Mouse (Mus musculus): ENCODE measurements around the gene Gpr176.
A peak's percentile ranks its signal among the peaks of the same experiment; 100 is the strongest.
"Not testable (repeated sequence)": the region's sequence is repeated elsewhere in the genome, so short reads cannot be mapped to it uniquely, and the experiment has no call there.

Gene Gpr176

DNA sequence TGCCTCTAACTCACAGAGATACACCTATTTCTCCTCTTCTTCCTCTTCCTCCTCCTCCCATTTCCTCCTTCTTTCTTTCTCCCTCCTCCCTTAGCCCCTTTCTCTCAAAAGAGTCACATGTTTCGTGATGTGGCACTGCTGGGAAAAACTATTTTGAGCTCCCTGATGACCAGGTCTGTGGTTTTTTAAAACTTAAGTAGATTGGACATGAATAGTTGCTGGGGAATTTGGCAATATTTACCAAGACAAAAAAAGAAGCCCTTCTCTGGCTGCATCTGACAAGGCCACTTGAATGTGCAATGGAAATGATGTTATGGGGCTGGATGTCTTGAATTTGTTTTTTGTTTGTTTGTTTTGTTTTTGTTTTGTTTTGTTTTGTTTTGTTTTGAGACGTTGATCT, 75.3 kb downstream of the Gpr176 start:
- no peak for DNase-seq

GRCm38 (mm10) chr2:118295505-118295904, 77.7 kb downstream of the Gpr176 start:
- DNase-seq: no peak

GRCm38 (mm10) chr2:118293583-118293982, 79.6 kb downstream of the Gpr176 start:
- DNase-seq: no peak

- DNase-seq: not testable (repeated sequence)
Observed at GRCm38 (mm10) chr2:118289066-118289460, 84.2 kb downstream of the Gpr176 start.

GRCm38 (mm10) chr2:118288326-118289065, 84.7 kb downstream of the Gpr176 start:
- no peak for DNase-seq

DNA sequence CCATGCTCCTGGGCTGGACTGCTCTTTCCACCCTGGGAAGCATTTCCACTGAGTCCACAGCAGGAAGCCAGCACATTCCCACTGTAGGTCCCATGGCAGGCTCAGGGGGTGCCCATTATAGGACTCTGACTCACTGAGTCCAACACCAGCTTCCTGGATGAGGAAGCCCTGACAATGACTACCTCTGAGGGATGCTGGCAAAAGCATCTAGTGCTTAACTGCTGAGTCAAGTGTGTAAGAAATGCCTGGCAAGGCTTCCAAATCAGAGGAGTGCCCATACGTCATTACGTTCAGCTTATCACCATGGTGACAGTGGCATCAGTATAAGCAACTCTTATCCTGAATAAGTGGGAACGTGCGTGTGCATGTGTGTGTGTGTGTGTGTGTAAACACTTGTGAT, 85.5 kb downstream of the Gpr176 start:
- no peak for DNase-seq

DNA sequence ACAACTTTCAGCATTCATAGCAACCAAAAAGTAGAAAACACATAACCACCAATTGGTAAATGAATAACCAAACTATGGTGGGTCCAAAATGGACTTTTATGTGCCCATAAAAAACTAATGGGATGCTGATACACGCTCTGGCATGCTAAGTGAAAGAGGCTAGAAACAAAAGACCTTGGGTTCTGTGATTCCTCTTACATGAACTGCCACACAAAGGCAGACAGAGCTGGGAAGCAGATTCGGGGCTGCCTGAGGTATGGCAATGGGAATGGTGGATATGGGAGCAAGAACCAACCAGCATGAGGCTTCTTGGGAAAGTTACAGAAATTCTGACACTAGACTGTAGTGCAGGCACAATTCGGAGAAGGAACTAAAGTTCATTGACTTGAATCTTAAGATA, 90.8 kb downstream of the Gpr176 start:
- no peak for DNase-seq

GRCm38 (mm10) chr2:118278249-118278648, 95.0 kb downstream of the Gpr176 start:
- no peak for DNase-seq

GRCm38 (mm10) chr2:118271606-118272005, 101.6 kb downstream of the Gpr176 start:
- DNase-seq: no peak

DNA sequence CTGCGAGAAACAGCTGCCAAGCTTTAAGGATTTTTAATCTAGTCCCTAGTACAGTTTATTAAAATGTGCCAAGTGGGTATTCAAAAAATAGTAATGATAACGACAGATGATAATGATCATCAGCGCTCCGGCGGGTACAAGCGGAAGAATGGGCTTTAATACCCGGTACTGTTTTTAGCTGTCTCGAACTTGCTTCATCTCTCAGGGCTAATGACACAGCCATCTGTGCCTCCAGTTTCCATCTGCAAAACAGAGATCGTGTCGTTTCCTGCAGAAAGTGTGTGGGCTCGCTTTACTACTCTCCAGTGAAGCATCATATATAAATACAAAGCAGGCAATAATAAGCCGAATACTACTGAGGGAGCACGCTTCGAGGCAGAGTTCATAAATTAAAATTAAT, 103.0 kb downstream of the Gpr176 start:
- peak; percentile 32 for DNase-seq

DNA sequence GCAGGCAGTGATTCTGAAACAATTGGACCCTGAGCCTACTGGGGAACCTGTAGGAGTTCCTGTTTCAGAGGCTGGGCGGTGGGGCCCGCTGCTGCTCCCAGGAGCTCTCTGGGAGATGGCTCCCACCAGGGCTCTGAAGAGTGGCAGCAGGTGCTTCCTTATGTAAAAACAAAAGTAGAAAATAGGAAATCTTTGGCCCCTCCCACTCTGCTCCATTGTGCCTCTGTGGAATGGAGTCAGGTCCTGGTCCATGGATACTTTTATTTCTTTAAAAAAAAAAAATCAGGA, 109.4 kb downstream of the Gpr176 start:
- DNase-seq: no peak

GRCm38 (mm10) chr2:118263151-118263913, 109.9 kb downstream of the Gpr176 start:
- DNase-seq: peak; percentile 57

DNA sequence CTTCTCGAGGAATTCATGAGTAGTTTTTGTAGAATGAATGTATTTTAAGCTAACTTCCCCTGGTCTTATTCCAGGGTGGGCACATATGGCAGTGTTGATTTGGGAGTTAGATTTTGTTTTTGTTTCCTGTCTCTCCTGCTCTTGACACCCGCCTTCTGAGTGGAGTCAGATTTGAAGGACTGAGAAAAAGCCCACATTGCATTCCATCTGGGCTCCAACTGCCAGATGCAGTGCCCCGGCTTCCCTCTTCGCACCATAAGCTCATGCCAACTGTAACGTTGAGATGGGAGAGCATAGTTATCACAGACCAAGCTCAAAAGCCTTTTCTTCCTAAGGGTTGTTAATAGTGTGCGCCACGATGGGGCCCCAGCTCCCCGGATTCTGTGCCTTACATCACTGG, 110.5 kb downstream of the Gpr176 start:
- peak; percentile 58 for DNase-seq

DNA sequence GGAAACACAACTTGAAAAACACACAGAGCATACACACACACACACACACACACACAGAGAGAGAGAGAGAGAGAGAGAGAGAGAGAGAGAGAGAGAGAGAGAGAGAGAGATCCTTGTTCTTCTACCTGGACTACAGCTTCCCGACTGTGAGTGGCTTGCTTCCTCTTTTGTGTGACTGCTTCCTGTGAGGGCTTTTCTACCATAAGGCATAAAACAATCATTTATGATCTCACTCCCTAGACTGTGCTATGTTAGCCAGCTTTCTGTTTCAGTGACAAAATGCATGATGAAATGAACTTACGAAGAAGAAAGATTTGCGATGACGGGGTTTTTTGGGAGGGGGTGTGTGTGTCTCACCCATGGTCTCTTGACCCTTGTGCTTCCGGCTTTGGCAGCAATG, 113.5 kb downstream of the Gpr176 start:
- no peak for DNase-seq

GRCm38 (mm10) chr2:118257094-118257493, 116.1 kb downstream of the Gpr176 start:
- DNase-seq: no peak

GRCm38 (mm10) chr2:118256621-118257053, 116.6 kb downstream of the Gpr176 start, which contains the start of gene Fsip1:
Gene Fsip1 (minus strand): TSS chr2:118256966.
- DNase-seq: peak; percentile 59

- no peak for DNase-seq
Observed at GRCm38 (mm10) chr2:118254516-118254915, 118.7 kb downstream of the Gpr176 start.

GRCm38 (mm10) chr2:118248966-118249365, 124.3 kb downstream of the Gpr176 start:
- no peak for DNase-seq

DNA sequence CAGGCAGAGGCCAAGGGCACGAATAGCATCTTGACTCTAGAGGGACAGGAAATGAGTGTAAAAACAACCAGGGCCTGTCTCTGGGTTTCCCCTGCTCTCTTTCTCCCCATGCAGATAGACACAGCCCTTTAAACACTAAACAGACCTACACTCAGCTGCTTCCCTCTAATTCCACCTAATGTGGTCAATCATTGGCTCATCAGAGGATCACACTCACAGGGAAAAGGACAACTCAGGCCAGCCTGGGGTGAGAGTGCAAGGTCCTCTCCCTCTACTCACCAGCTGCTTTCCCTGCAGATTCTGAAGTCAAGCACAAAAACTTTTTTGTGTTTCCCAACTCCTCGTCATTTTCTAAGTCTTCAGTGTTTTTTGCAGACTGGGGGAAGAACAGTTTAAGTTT, 125.2 kb downstream of the Gpr176 start:
- DNase-seq: no peak

DNA sequence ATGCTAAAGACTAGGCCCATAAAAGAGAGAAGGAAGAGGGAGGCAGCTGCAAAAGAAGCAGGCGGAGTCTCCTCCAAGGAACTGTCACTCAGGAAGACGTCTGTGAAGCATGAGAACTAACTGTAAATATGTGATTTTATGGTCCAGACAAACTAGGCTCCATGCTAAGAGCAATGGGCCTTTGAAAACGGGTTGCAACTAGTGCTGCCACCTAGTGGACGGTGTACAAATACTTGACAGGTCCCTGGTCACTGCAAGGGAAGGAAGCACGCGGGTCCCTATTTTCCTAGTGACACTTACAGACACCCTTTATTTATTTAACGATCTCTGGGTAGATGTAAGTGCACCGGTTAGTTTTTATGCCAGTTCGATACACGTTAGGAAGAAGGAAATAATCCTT, 127.3 kb downstream of the Gpr176 start:
- DNase-seq: peak; percentile 60

DNA sequence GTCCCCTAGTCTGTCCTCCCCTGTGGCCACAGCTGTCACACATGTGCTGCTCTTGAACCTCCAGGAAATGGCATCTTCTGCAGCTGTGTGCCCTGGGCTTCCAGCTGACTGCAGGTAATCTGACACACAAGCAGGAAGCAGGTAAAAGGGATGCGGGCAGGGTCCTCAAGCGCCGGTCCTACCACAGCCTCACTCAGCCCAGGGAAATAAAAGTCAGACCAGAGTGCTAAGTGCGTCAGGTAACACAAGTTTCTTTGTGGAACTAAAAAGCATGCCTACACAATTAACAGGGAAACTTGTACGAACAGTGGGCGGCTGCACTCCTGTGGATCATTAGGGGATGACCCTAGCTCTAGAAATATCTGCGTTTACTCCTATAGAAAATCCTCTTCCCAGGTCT, 137.0 kb downstream of the Gpr176 start:
- DNase-seq: no peak

GRCm38 (mm10) chr2:118235614-118236013, 137.6 kb downstream of the Gpr176 start:
- no peak for DNase-seq

- DNase-seq: no peak
Observed at GRCm38 (mm10) chr2:118230544-118230943, 142.7 kb downstream of the Gpr176 start.

- DNase-seq: no peak
Observed at GRCm38 (mm10) chr2:118228486-118229079, 144.6 kb downstream of the Gpr176 start.

All from right cerebral cortex, postnatal 25 days (tissue).